Mouse (Mus musculus) intestine, embryonic 16.5 days (tissue): ENCODE measurements around the gene H1foo. TPM values are rescaled to one million over a fixed set of nuclear protein-coding genes. Genes with fewer than 3 reads are reported as not detected.

Experiments
- ATAC-seq: fragments of 200-750 bp; cut with Nextera tagmentation; 2 replicates; pipeline ENCODE4 v1.8.0; 2017; ENCODE audit warnings: moderate TSS enrichment, moderate library complexity
- H3K27ac ChIP-seq: fragments of 300-500 bp; sonication (generic); 2 replicates; pipeline ENCODE4 v1.5.1; 2014; ENCODE audit warnings: mild to moderate bottlenecking, low read length
- H3K27me3 ChIP-seq: fragments of 300-500 bp; sonication (generic); replicated peaks from 2 replicates; pipeline ENCODE4 v1.6.1; 2014; ENCODE audit warnings: low read length, control low read depth, mixed read lengths; ENCODE audit not compliant: control insufficient read depth, insufficient read depth
- H3K36me3 ChIP-seq: fragments of 300-500 bp; sonication (generic); 2 replicates; pipeline ENCODE4 v1.6.1; 2014; ENCODE audit warnings: low read length, control low read depth; ENCODE audit not compliant: control insufficient read depth, insufficient read depth
- H3K4me1 ChIP-seq: fragments of 300-500 bp; sonication (generic); 2 replicates; pipeline ENCODE4 v1.6.1; 2014; ENCODE audit warnings: low read length, control low read depth, mixed read lengths; ENCODE audit not compliant: control insufficient read depth, insufficient read depth
- H3K4me2 ChIP-seq: fragments of 300-500 bp; sonication (generic); 2 replicates; pipeline ENCODE4 v1.6.1; 2014; ENCODE audit warnings: low read depth, low read length, control low read depth
- H3K4me3 ChIP-seq: fragments of 300-500 bp; sonication (generic); 2 replicates; pipeline ENCODE4 v1.5.1; 2014; ENCODE audit warnings: mild to moderate bottlenecking, low read length
- H3K9ac ChIP-seq: fragments of 300-500 bp; sonication (generic); 2 replicates; pipeline ENCODE4 v1.6.1; 2014; ENCODE audit warnings: low read depth, low read length
- H3K9me3 ChIP-seq: fragments of 300-500 bp; sonication (generic); 2 replicates; pipeline ENCODE4 v1.6.1; 2016; ENCODE audit warnings: low read length, control low read depth; ENCODE audit not compliant: control insufficient read depth
- WGBS: fragments of 180-500 bp; shearing (Covaris S2); extraction: QIAGEN DNeasy Blood & Tissue Kit; methylation state at CpG from one replicate; pipeline ENCODE4 v1.1.7; 2014; 5-methylcytosine and 5-hydroxymethylcytosine counted together
- polyA plus RNA-seq: library from polyadenylated mRNA; unstranded; fragments of >200 nt; fragmentation: Nextera tagmentation; extraction: Ambion mirVana; gene quantifications from 2 replicates; pipeline ENCODE4 v1.2.1, GENCODE M21; 2015

H1foo gene
- polyA plus RNA-seq, 1 experiment from 2014 or later = not detected

GRCm38 (mm10) chr6:115938011-115938410, 6.7 kb upstream of the H1foo start:
- 91% methylated on average over 2 of the region's 2 CpGs for WGBS
- Histone ChIP-seq H3K9me3 (no peaks in the 10 kb centered on the region), H3K36me3 (no peaks in the 10 kb centered on the region), H3K27me3 (no peaks in the 10 kb centered on the region), H3K4me3 (no peak overlapping the region), H3K9ac (no peak overlapping the region), H3K4me1 (peaks cover 12% of the 10 kb centered on the region; the same call in 1 of the 2 replicates), H3K27ac (no peak overlapping the region), H3K4me2 (no peak overlapping the region)
- ATAC-seq = no peak

- no peaks in the 10 kb centered on the region for H3K27me3 ChIP-seq
- no peak overlapping the region for H3K4me3 ChIP-seq
- H3K4me2 ChIP-seq = no peak overlapping the region
- H3K36me3 ChIP-seq = no peaks in the 10 kb centered on the region
- no peaks in the 10 kb centered on the region for H3K9me3 ChIP-seq
- H3K9ac ChIP-seq = no peak overlapping the region
- peaks cover 12% of the 10 kb centered on the region; the same call in 1 of the 2 replicates for H3K4me1 ChIP-seq
- WGBS = 57% methylated on average over 1 of the region's 1 CpGs
- no peak overlapping the region for H3K27ac ChIP-seq
- ATAC-seq = no peak
Observed at GRCm38 (mm10) chr6:115938798-115939197, 5.9 kb upstream of the H1foo start.

DNA sequence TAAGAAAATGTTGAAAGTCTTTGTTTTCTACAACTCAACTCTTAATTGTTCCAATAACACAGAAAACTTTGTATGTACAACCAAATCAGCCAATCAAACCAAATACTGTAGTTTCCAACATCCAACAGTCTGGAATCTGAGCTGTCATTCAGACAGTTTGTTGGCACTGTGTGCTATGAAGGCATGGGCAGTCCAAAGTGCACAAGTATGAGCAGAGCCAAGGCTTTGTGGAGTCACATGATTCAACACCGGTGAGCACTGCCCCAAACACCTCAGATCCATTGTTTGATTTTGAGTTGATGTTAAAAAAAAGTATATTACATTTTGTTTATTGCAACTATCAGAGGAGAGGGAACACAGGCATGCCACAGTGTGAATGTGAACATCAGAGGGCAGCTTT, 4.1 kb upstream of the H1foo start:
- H3K4me3 ChIP-seq = no peak overlapping the region
- H3K4me2 ChIP-seq = no peak overlapping the region
- H3K9ac ChIP-seq = no peak overlapping the region
- H3K27ac ChIP-seq = no peak overlapping the region
- ATAC-seq = peak; percentile 87
- WGBS = 38% methylated on average over 1 of the region's 1 CpGs
- H3K36me3 ChIP-seq = no peaks in the 10 kb centered on the region
- no peaks in the 10 kb centered on the region for H3K27me3 ChIP-seq
- no peaks in the 10 kb centered on the region for H3K9me3 ChIP-seq
- peaks cover 12% of the 10 kb centered on the region; the same call in 1 of the 2 replicates for H3K4me1 ChIP-seq

DNA sequence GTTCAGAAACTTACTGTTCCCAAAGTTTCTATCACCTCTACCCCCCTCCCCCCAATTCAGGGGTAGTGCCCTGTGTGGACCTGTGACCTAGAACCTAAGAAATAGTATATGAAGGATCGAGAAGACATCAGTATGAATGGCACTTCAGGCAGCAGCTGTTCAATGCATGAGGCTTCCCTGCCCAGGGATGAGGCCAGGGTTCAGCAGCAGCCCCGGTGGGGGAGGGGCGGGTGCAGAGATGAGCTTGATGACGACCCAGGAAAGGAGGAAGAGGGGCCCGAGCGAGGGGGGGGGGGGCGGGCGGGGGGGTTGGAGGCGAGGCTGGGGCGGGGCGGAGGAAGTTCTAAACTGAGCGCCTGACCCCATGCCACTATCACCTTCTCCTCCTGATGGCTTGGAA, 3.6 kb upstream of the H1foo start:
- peak; percentile 49 for ATAC-seq
- no peaks in the 10 kb centered on the region for H3K9me3 ChIP-seq
- H3K36me3 ChIP-seq = no peaks in the 10 kb centered on the region
- no peak overlapping the region for H3K27ac ChIP-seq
- H3K4me2 ChIP-seq = no peak overlapping the region
- WGBS = 9% methylated on average over 10 of the region's 12 CpGs
- no peak overlapping the region for H3K9ac ChIP-seq
- no peaks in the 10 kb centered on the region for H3K27me3 ChIP-seq
- no peak overlapping the region for H3K4me3 ChIP-seq
- H3K4me1 ChIP-seq = peaks cover 12% of the 10 kb centered on the region; the same call in 1 of the 2 replicates

DNA sequence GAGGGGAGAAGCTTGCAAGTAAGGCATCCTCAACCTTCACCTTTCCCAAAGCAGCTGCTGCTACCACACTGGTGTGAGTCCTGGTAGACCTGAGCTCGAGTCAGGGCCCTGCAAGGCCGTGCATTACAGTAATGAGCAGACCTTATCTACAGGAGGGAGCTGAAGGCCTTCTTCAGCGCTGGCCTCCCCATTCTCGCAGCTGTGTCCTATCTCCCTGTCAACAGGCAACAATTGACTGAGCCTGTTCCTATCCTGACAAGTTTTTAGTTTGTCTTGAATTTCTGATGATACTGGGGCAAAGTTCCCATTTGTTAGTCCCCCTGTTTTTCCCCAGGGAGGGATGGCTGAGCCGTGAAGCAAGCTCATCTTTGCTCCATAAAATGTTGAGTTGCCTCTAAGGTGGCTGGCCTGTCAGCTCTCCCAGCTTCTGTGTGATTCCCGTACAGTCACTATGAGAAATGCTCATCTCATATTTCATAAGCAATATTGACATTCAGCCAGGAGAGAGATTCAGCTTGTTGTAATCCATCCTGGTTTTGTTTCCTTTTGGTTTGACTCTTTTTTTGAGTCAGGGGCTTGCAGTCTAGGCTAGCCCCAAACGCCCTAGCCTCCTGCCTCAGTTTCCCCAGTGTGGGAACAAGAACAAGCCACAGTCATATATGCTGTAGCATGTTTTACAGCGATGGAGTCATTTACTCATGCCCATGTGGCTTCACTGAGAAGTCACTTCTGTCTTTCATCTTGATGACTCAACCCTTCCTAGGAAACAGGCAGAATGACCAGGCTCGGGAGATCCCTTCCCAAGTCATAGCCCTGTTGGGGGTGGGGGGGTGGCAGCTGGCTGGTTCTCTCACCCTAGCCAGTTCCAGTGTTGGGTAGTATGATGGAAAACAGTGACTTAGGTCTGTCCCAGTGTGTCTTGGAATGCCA, 975 bp upstream of the H1foo start:
- Histone ChIP-seq H3K36me3 (no peaks in the 10 kb centered on the region), H3K27ac (no peak overlapping the region), H3K4me1 (peaks cover 12% of the 10 kb centered on the region; the same call in 1 of the 2 replicates), H3K9ac (no peak overlapping the region), H3K4me3 (no peak overlapping the region), H3K9me3 (no peaks in the 10 kb centered on the region), H3K27me3 (no peaks in the 10 kb centered on the region), H3K4me2 (no peak overlapping the region)
- WGBS = 72% methylated on average over 9 of the region's 9 CpGs
- ATAC-seq = no peak

DNA sequence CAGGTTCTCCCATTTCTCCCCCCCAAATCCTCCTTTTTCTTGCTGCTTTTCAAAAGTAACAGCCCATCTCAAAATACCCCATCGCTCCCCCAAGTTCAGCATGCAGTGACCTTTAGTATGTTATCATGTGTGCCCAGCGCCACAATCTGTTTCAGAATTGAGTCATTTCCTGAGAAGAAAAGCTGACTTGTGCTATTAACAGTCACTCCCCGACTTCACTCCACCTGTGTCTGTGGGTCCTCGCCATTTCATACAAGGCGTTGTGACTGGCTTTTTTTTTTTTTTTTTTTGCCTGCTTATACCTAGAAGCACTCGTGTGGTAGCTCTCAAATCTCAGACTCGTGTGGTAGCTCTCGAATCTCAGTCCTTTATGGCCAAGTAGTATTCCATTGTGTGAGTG, 895 bp downstream of the H1foo start:
- H3K4me3 ChIP-seq = no peak overlapping the region
- H3K9me3 ChIP-seq = no peaks in the 10 kb centered on the region
- no peak overlapping the region for H3K27ac ChIP-seq
- H3K4me2 ChIP-seq = no peak overlapping the region
- no peak for ATAC-seq
- WGBS = 81% methylated on average over 8 of the region's 8 CpGs
- H3K4me1 ChIP-seq = peaks cover 12% of the 10 kb centered on the region; the same call in 1 of the 2 replicates
- H3K27me3 ChIP-seq = no peaks in the 10 kb centered on the region
- H3K36me3 ChIP-seq = no peaks in the 10 kb centered on the region
- H3K9ac ChIP-seq = no peak overlapping the region

DNA sequence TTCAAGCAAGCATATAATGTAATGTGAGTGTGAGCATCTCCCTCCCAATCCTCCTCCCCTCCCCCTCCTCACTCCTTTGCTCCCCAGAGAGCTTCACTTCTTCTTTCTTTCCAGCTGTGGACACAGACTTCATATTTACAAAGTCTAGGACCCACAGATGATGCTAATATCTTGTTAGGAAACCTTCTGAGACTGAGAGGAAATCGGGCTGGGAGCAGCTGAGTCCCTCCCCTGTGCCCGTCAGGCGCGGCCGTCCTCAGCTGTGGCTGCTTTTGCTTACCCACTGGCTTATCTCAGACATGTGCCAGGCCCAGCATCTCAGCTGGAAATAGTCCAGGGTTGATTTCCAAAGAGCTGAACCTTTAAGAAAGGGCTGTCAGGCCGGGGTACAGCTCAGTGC, 1.7 kb downstream of the H1foo start:
- peaks cover 6% of the 10 kb centered on the region; the same call in 1 of the 2 replicates for H3K4me1 ChIP-seq
- peaks cover 2% of the 10 kb centered on the region; the same call in 1 of the 2 replicates for H3K9me3 ChIP-seq
- 40% methylated on average over 6 of the region's 6 CpGs for WGBS
- H3K27me3 ChIP-seq = no peaks in the 10 kb centered on the region
- ATAC-seq = no peak
- H3K4me2 ChIP-seq = no peak overlapping the region
- 0 out of 2 replicates have a peak overlapping the region, but pooled peaks have one; percentile 8 for H3K27ac ChIP-seq
- H3K36me3 ChIP-seq = no peaks in the 10 kb centered on the region
- H3K4me3 ChIP-seq = no peak overlapping the region
- H3K9ac ChIP-seq = no peak overlapping the region

GRCm38 (mm10) chr6:115954506-115955074, 9.9 kb downstream of the H1foo start:
- Histone ChIP-seq H3K4me1 (peaks cover 31% of the 10 kb centered on the region), H3K27me3 (no peaks in the 10 kb centered on the region), H3K36me3 (no peaks in the 10 kb centered on the region), H3K4me2 (no peak overlapping the region), H3K27ac (no peak overlapping the region), H3K9me3 (peaks cover 6% of the 10 kb centered on the region; the same call in 1 of the 2 replicates), H3K9ac (no peak overlapping the region), H3K4me3 (no peak overlapping the region)
- 76% methylated on average over 9 of the region's 9 CpGs for WGBS
- ATAC-seq = no peak

GRCm38 (mm10) chr6:115955169-115955568, 10.4 kb downstream of the H1foo start:
- peaks cover 33% of the 10 kb centered on the region for H3K4me1 ChIP-seq
- H3K4me2 ChIP-seq = no peak overlapping the region
- H3K4me3 ChIP-seq = no peak overlapping the region
- H3K9ac ChIP-seq = no peak overlapping the region
- WGBS = 90% methylated on average over 4 of the region's 4 CpGs
- no peak for ATAC-seq
- no peaks in the 10 kb centered on the region for H3K27me3 ChIP-seq
- peak overlapping the region; percentile 36; the same call in 1 of the 2 replicates for H3K27ac ChIP-seq
- H3K9me3 ChIP-seq = peaks cover 6% of the 10 kb centered on the region; the same call in 1 of the 2 replicates
- H3K36me3 ChIP-seq = no peaks in the 10 kb centered on the region
